Mouse (Mus musculus): Measurements from ENCODE around the gene Gpx8. TPM values are rescaled to one million over a fixed set of nuclear protein-coding genes. Genes with fewer than 3 reads are reported as not detected.

Gpx8 gene
- total and polyA plus RNA-seq, 3 experiments: not detected

DNA sequence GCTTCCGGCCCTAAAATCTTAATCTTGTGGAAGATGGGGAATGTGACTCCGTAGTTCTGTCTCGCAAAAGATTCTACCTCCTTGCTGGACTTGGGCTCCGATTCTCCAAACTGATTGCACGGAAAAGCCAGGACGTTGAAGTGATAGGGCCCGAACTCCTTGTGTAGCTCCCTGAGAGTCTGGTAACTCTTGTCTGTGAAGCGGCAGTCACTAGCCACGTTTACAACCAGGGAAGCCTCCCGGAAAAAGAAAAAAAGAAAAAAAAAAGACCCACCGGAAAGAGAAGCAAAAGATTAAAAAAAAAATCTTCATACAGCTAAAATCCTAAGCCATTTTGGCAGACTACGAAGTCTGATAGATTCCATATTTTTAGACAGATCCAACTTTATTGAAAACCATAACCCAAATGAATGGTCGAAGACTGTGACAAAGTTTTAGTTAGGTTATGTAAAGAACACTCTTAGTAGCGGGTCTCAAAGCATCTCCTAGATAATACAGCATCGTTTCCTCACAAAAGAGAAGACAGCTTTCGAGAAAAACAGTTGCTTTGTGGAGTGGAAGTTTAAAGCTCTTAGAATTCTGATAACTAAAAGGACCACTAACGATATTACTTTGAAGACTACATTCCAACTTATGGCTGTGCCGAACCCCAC lies 626 bp downstream of the Gpx8 start:
- Histone ChIP-seq H3K79me2 (ENCODE audit: control insufficient read depth, insufficient read depth, low read length, poor library complexity) (no peaks in the 10 kb centered on the region), H3K9me3 (replicated peaks; ENCODE audit: insufficient read depth, low read length) (no peaks in the 10 kb centered on the region), H3K27me3 (ENCODE audit: control insufficient read depth in 1 of 2, insufficient read depth in 2 of 2, low read length in 2 of 2) (peaks cover 4 to 9% of the 10 kb centered on the region in 2 experiments), H3K36me3 (ENCODE audit: control insufficient read depth in 1 of 2, insufficient read depth in 2 of 2, low read length in 2 of 2) (no peaks in the 10 kb centered on the region), H3K9ac (ENCODE audit: control insufficient read depth, low read depth, low read length, poor library complexity, severe bottlenecking) (no peak overlapping the region), H3K27ac (ENCODE audit: control insufficient read depth, low read depth, low read length) (no peak overlapping the region), H3K4me3 (ENCODE audit: control insufficient read depth in 1 of 2, insufficient read depth in 1 of 2, low read depth in 2 of 2, low read length in 2 of 2) (no peak overlapping the region), H3K4me1 (ENCODE audit: control insufficient read depth in 1 of 2, insufficient read depth in 2 of 2, low read length in 2 of 2) (no peaks in the 10 kb centered on the region)
- no peak for TF ChIP-seq USF2 (IDR thresholded peaks at IDR 0.05; ENCODE audit: borderline replicate concordance in 1 of 2, insufficient read depth in 1 of 2, low read depth in 1 of 2, low read length in 2 of 2)
- no peak for TF ChIP-seq ZKSCAN1 (IDR thresholded peaks at IDR 0.05; ENCODE audit: low read depth, low read length)
- TF ChIP-seq RAD21 (IDR thresholded peaks at IDR 0.05; ENCODE audit: low read depth, low read length): no peak
- TF ChIP-seq CTCF (IDR thresholded peaks at IDR 0.05 in 2 of 3, conservative IDR thresholded peaks at IDR 0.05 in 1 of 3; ENCODE audit: control insufficient read depth in 1 of 3, insufficient read depth in 1 of 3, low read depth in 2 of 3, low read length in 3 of 3, poor library complexity in 1 of 3, severe bottlenecking in 1 of 3): no peak
- TF ChIP-seq POLR2AphosphoS2 (IDR thresholded peaks at IDR 0.05; ENCODE audit: low read length): no peak
- TF ChIP-seq RCOR1 (IDR thresholded peaks at IDR 0.05; ENCODE audit: low read depth, low read length): no peak
- TF ChIP-seq ZMIZ1 (IDR thresholded peaks at IDR 0.05; ENCODE audit: low read depth, low read length): no peak
- no peak for TF ChIP-seq HCFC1 (IDR thresholded peaks at IDR 0.05; ENCODE audit: low read depth, low read length)
- TF ChIP-seq SIN3A (IDR thresholded peaks at IDR 0.05; ENCODE audit: low read length): no peak
- TF ChIP-seq CHD2 (IDR thresholded peaks at IDR 0.05; ENCODE audit: low read length): no peak
- no peak for TF ChIP-seq MXI1 (IDR thresholded peaks at IDR 0.05; ENCODE audit: low read depth, low read length)
- TF ChIP-seq MAZ (IDR thresholded peaks at IDR 0.05; ENCODE audit: low read depth, low read length): no peak
- TF ChIP-seq POLR2A (IDR thresholded peaks at IDR 0.05; ENCODE audit: control insufficient read depth in 1 of 2, insufficient read depth in 1 of 2, low read depth in 1 of 2, low read length in 2 of 2, poor library complexity in 1 of 2): no peak
- no peak for TF ChIP-seq KAT2A (conservative IDR thresholded peaks at IDR 0.05; ENCODE audit: low read depth, low read length)
- no peak for DNase-seq (ENCODE audit: low read depth, low spot score)

DNA sequence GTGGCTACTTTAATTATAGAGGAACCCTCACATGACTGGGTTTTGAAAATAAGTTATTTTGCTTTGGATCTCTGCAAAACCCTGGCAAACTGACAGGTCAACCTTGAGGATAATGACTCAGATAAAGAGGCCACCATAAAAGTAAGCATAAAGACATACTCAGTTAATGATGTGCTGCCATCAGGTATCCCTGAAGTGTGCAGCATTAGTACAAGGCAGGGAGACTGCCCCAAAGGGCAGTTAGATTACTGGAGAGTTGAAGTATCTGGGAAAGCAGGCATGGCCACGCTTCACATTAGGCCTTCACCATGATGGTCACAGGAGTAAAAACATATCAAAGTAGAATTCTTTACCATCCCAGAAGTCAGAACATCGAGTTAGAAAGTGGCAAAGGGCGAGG lies 1.3 kb downstream of the Gpx8 start:
- TF ChIP-seq RCOR1 (IDR thresholded peaks at IDR 0.05; ENCODE audit: low read depth, low read length): no peak
- Histone ChIP-seq H3K27ac (ENCODE audit: control insufficient read depth, low read depth, low read length) (no peak overlapping the region), H3K36me3 (ENCODE audit: control insufficient read depth in 1 of 2, insufficient read depth in 2 of 2, low read length in 2 of 2) (no peaks in the 10 kb centered on the region), H3K27me3 (ENCODE audit: control insufficient read depth in 1 of 2, insufficient read depth in 2 of 2, low read length in 2 of 2) (peaks cover 4 to 9% of the 10 kb centered on the region in 2 experiments), H3K79me2 (ENCODE audit: control insufficient read depth, insufficient read depth, low read length, poor library complexity) (no peaks in the 10 kb centered on the region), H3K9me3 (replicated peaks; ENCODE audit: insufficient read depth, low read length) (no peaks in the 10 kb centered on the region), H3K4me3 (ENCODE audit: control insufficient read depth in 1 of 2, insufficient read depth in 1 of 2, low read depth in 2 of 2, low read length in 2 of 2) (no peak overlapping the region), H3K4me1 (ENCODE audit: control insufficient read depth in 1 of 2, insufficient read depth in 2 of 2, low read length in 2 of 2) (no peaks in the 10 kb centered on the region), H3K9ac (ENCODE audit: control insufficient read depth, low read depth, low read length, poor library complexity, severe bottlenecking) (no peak overlapping the region)
- no peak for DNase-seq (ENCODE audit: low read depth, low spot score)

DNA sequence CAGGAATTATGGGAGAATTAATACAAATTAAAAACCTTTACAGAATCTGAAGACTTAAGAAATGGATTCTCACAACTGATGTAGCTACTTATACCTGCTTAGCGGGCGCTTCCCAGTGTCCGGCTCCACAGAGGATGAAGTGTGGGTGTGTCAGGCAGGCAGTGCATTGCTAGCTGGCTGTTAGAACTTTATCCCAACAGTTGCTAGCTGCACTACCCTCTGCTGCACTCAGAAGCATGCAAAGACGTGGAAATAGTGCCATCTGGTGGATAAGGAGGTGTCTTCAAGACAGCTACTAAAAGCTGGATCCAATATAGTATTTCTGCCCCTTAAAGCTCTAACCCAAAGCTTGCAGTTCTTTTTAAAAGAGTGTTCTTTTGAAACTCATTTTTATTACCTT lies 10.4 kb downstream of the Gpx8 start:
- no peak overlapping the region for H3K27ac ChIP-seq (ENCODE audit: control insufficient read depth, low read depth, low read length)
- no peaks in the 10 kb centered on the region; a peak in 1 of 4 replicates for H3K36me3 ChIP-seq (ENCODE audit: control insufficient read depth in 1 of 2, insufficient read depth in 2 of 2, low read length in 2 of 2)
- DNase-seq (ENCODE audit: low read depth, low spot score): peak; percentile 94
- peak overlapping the region; percentile 68 to 81; a peak in 3 of 4 replicates for H3K4me3 ChIP-seq (ENCODE audit: control insufficient read depth in 1 of 2, insufficient read depth in 1 of 2, low read depth in 2 of 2, low read length in 2 of 2)
- H3K27me3 ChIP-seq (ENCODE audit: control insufficient read depth in 1 of 2, insufficient read depth in 2 of 2, low read length in 2 of 2): no peaks in the 10 kb centered on the region; a peak in 1 of 4 replicates
- no peaks in the 10 kb centered on the region for H3K79me2 ChIP-seq (ENCODE audit: control insufficient read depth, insufficient read depth, low read length, poor library complexity)
- TF ChIP-seq BHLHE40 (IDR thresholded peaks at IDR 0.05; ENCODE audit: borderline replicate concordance, low read depth, low read length) (no peak), SMC3 (IDR thresholded peaks at IDR 0.05; ENCODE audit: low read depth, low read length) (peak; percentile 97), MAFK (IDR thresholded peaks at IDR 0.05; ENCODE audit: borderline replicate concordance, low read depth, low read length) (no peak), MXI1 (IDR thresholded peaks at IDR 0.05; ENCODE audit: low read depth, low read length) (peak; percentile 54; the same call in 1 of the 2 replicates), MYC (IDR thresholded peaks at IDR 0.05; ENCODE audit: low read depth, low read length) (0 out of 2 replicates have a peak, but pooled peaks have one; percentile 18), CTCF (IDR thresholded peaks at IDR 0.05 in 2 of 3, conservative IDR thresholded peaks at IDR 0.05 in 1 of 3; ENCODE audit: control insufficient read depth in 1 of 3, insufficient read depth in 1 of 3, low read depth in 2 of 3, low read length in 3 of 3, poor library complexity in 1 of 3, severe bottlenecking in 1 of 3) (peak; percentile 63 to 95 (median 65)), POLR2AphosphoS2 (IDR thresholded peaks at IDR 0.05; ENCODE audit: low read length) (no peak), ZC3H11A (IDR thresholded peaks at IDR 0.05; ENCODE audit: low read depth, low read length) (peak; percentile 94), E2F4 (IDR thresholded peaks at IDR 0.05; ENCODE audit: borderline replicate concordance, low read depth, low read length) (no peak), POLR2A (IDR thresholded peaks at IDR 0.05; ENCODE audit: control insufficient read depth in 1 of 2, insufficient read depth in 1 of 2, low read depth in 1 of 2, low read length in 2 of 2, poor library complexity in 1 of 2) (no peak), SIN3A (IDR thresholded peaks at IDR 0.05; ENCODE audit: low read length) (peak; percentile 78), NRF1 (IDR thresholded peaks at IDR 0.05; ENCODE audit: insufficient read depth, low read depth, low read length, poor library complexity, severe bottlenecking) (no peak)
- H3K4me1 ChIP-seq (ENCODE audit: control insufficient read depth in 1 of 2, insufficient read depth in 2 of 2, low read length in 2 of 2): peaks cover 0 to 4% of the 10 kb centered on the region in 2 experiments; a peak in 1 of 4 replicates
- no peaks in the 10 kb centered on the region for H3K9me3 ChIP-seq (replicated peaks; ENCODE audit: insufficient read depth, low read length)
- H3K9ac ChIP-seq (ENCODE audit: control insufficient read depth, low read depth, low read length, poor library complexity, severe bottlenecking): peak overlapping the region; percentile 68

Measured in MEL (cell line).